Comparison of ENCODE assay signal across 8 mouse cellular contexts in genomic region chr5:64230061-64230466, GRCm38 (mm10).
DNase-seq lines count a peak whose midpoint lies in the region; ATAC-seq lines count a peak whose summit lies in the region.

No protein-coding gene starts in this region.

- H3K9me3 ChIP-seq in hindbrain, embryonic 14.5 days (ENCODE audit: control insufficient read depth, low read length) = no peaks in the 10 kb centered on the region

- peak overlapping the region; percentile 7; the same call in 1 of the 2 replicates for H3K27ac ChIP-seq in hindbrain, embryonic 14.5 days

- H3K4me1 ChIP-seq in hindbrain, embryonic 14.5 days (replicated peaks; ENCODE audit: control insufficient read depth, insufficient read depth, low read length) = peaks cover 14% of the 10 kb centered on the region

- no peaks in the 10 kb centered on the region for H3K27me3 ChIP-seq in hindbrain, embryonic 14.5 days (ENCODE audit: control insufficient read depth, insufficient read depth, low read length)

- ATAC-seq in hindbrain, embryonic 14.5 days (ENCODE audit: low FRiP score) = peak; percentile 91

- peak overlapping the region; percentile 75 for H3K4me2 ChIP-seq in hindbrain, embryonic 14.5 days (replicated peaks)

- H3K9ac ChIP-seq in hindbrain, embryonic 14.5 days = peak overlapping the region; percentile 76

- peak overlapping the region; percentile 67 for H3K4me3 ChIP-seq in hindbrain, embryonic 14.5 days (replicated peaks; ENCODE audit: low read length)

- peak; percentile 81 for DNase-seq in T-cell, adult 2 months (ENCODE audit: low spot score)
- peak; percentile 81 to 84 for DNase-seq in cerebellum, postnatal 14 days
- DNase-seq in frontal cortex, postnatal 25 days (ENCODE audit: low spot score in 2 of 2) = peak; percentile 36 to 59
- peak; percentile 82 for DNase-seq in hindbrain, embryonic 14.5 days (ENCODE audit: low spot score)
- peak; percentile 49 for DNase-seq in left cerebral cortex, adult 11 months (ENCODE audit: low spot score)
- DNase-seq in lung, postnatal 36 days = peak; percentile 95
- peak; percentile 94 for DNase-seq in retina, embryonic 14.5 days (ENCODE audit: low spot score)
- peak; percentile 95 for DNase-seq in thymus, postnatal 4 days

- H3K36me3 ChIP-seq in hindbrain, embryonic 14.5 days (replicated peaks; ENCODE audit: control insufficient read depth, insufficient read depth) = no peaks in the 10 kb centered on the region

- WGBS in hindbrain, embryonic 14.5 days = under 1% methylated on average over 34 of the region's 48 CpGs

Comparison
In these comparisons a context has a peak if more than half of its experiments do, and no peak if none do; other contexts are left out.
1. Peak in every context shown above with its lines: DNase-seq, ATAC-seq, H3K4me3 ChIP-seq and H3K27ac ChIP-seq.